Mouse (Mus musculus): ENCODE results near the gene 7530416G11Rik.

DNA sequence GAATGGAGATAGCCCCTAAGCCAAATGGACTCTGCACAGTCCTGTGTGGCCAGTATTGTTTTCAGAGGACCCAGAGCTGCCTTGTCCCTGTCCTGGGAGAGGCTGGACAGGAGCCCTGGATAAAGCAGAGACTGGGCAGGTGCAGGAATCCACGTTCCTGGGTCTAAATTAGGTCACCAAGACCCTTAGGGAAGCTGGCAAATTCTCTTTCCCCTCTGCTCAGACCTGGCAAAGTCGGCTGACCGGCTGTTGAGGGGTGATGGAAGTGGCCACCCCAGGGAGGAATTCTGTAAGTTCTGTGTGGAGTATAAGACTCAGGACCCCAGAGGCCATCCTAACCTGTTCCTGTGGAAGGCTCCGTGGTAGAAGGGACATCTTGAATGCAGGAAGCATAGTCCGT lies 42.3 kb upstream of the 7530416G11Rik start:
- TF ChIP-seq RCOR1 (conservative IDR thresholded peaks at IDR 0.05; ENCODE audit: low read depth, low read length) (no peak), POLR2A (IDR thresholded peaks at IDR 0.05; ENCODE audit: low read depth, low read length) (no peak), MXI1 (IDR thresholded peaks at IDR 0.05; ENCODE audit: low read depth, low read length) (no peak), EP300 (IDR thresholded peaks at IDR 0.05; ENCODE audit: low read length) (no peak), JUN (IDR thresholded peaks at IDR 0.05; ENCODE audit: insufficient read depth, low read depth, low read length) (no peak), MYC (IDR thresholded peaks at IDR 0.05; ENCODE audit: low read depth, low read length) (no peak), CTCF (conservative IDR thresholded peaks at IDR 0.05 in 1 of 2, IDR thresholded peaks at IDR 0.05 in 1 of 2; ENCODE audit: low read depth in 2 of 2, low read length in 2 of 2) (no peak), ZKSCAN1 (IDR thresholded peaks at IDR 0.05; ENCODE audit: borderline replicate concordance, low read depth, low read length) (no peak), CHD2 (IDR thresholded peaks at IDR 0.05; ENCODE audit: low read length) (no peak), USF2 (conservative IDR thresholded peaks at IDR 0.05; ENCODE audit: low read depth, low read length) (no peak), MEF2A (IDR thresholded peaks at IDR 0.05; ENCODE audit: borderline replicate concordance, low read depth, low read length) (no peak), HCFC1 (IDR thresholded peaks at IDR 0.05; ENCODE audit: low read depth, low read length) (no peak), IRF4 (IDR thresholded peaks at IDR 0.05; ENCODE audit: low read depth, low read length) (no peak)
